Mouse (Mus musculus) telencephalon, adult 2 months (tissue): ENCODE results near the gene Sel1l.
"Not testable (repeated sequence)": the region's sequence is repeated elsewhere in the genome, so short reads cannot be mapped to it uniquely, and the experiment has no call there.

Experiments used
- DNase-seq: peaks from one replicate; pipeline ENCODE4 v3.0.0-alpha.2; 2011; ENCODE audit warnings: low read depth, low spot score

The Sel1l gene

GRCm38 (mm10) chr12:91818726-91819125, 30.2 kb downstream of the Sel1l start:
- no peak for DNase-seq

GRCm38 (mm10) chr12:91815990-91816389, 33.0 kb downstream of the Sel1l start:
- DNase-seq = peak; percentile 17

- no peak for DNase-seq
Observed at GRCm38 (mm10) chr12:91815552-91815951, 33.4 kb downstream of the Sel1l start.

GRCm38 (mm10) chr12:91808911-91809310, 40.0 kb downstream of the Sel1l start:
- no peak for DNase-seq

- DNase-seq = no peak
Observed at GRCm38 (mm10) chr12:91807761-91808160, 41.2 kb downstream of the Sel1l start.

GRCm38 (mm10) chr12:91807095-91807494, 41.9 kb downstream of the Sel1l start:
- no peak for DNase-seq

GRCm38 (mm10) chr12:91804262-91804661, 44.7 kb downstream of the Sel1l start:
- no peak for DNase-seq

- DNase-seq = peak; percentile 59
Observed at GRCm38 (mm10) chr12:91803207-91803932, 45.6 kb downstream of the Sel1l start.

GRCm38 (mm10) chr12:91802586-91803206, 46.3 kb downstream of the Sel1l start:
- DNase-seq = no peak

- DNase-seq = no peak
Observed at GRCm38 (mm10) chr12:91800861-91801385, 48.0 kb downstream of the Sel1l start.

GRCm38 (mm10) chr12:91799821-91800335, 49.1 kb downstream of the Sel1l start:
- DNase-seq = no peak

- no peak for DNase-seq
Observed at GRCm38 (mm10) chr12:91799379-91799773, 49.6 kb downstream of the Sel1l start.

GRCm38 (mm10) chr12:91798720-91799378, 50.1 kb downstream of the Sel1l start:
- no peak for DNase-seq

- no peak for DNase-seq
Observed at GRCm38 (mm10) chr12:91796774-91797173, 52.2 kb downstream of the Sel1l start.

GRCm38 (mm10) chr12:91793266-91793665, 55.7 kb downstream of the Sel1l start:
- DNase-seq = no peak

- DNase-seq = no peak
Observed at GRCm38 (mm10) chr12:91791822-91792221, 57.1 kb downstream of the Sel1l start.

- no peak for DNase-seq
Observed at GRCm38 (mm10) chr12:91789801-91790200, 59.2 kb downstream of the Sel1l start.

GRCm38 (mm10) chr12:91788446-91788845, 60.5 kb downstream of the Sel1l start:
- DNase-seq = not testable (repeated sequence)

GRCm38 (mm10) chr12:91787959-91788437, 61.0 kb downstream of the Sel1l start, which contains the start of gene Ston2:
Gene Ston2 (minus strand): TSS chr12:91788387.
- DNase-seq = no peak

- no peak for DNase-seq
Observed at GRCm38 (mm10) chr12:91786355-91786754, 62.6 kb downstream of the Sel1l start.

- no peak for DNase-seq
Observed at GRCm38 (mm10) chr12:91781432-91781831, 67.5 kb downstream of the Sel1l start.

GRCm38 (mm10) chr12:91780531-91780930, 68.4 kb downstream of the Sel1l start:
- DNase-seq = no peak
